Mouse (Mus musculus): ENCODE measurements around the gene Serpinf2.

Gene Serpinf2

GRCm38 (mm10) chr11:75439363-75439762, at the start of gene Serpinf2:
Gene Serpinf2 (minus strand): TSS chr11:75439591.
- no peak for DNase-seq (ENCODE audit: low spot score)

- no peak for DNase-seq (ENCODE audit: low spot score)
These were observed 48.1 kb upstream of the Serpinf2 start for GRCm38 (mm10) chr11:75487496-75487895.

- DNase-seq (ENCODE audit: low spot score): peak; percentile 96
These were observed 47.4 kb upstream of the Serpinf2 start, which contains the start of gene Prpf8 for GRCm38 (mm10) chr11:75486601-75487285. Gene Prpf8 (plus strand): TSS chr11:75486816.

DNA sequence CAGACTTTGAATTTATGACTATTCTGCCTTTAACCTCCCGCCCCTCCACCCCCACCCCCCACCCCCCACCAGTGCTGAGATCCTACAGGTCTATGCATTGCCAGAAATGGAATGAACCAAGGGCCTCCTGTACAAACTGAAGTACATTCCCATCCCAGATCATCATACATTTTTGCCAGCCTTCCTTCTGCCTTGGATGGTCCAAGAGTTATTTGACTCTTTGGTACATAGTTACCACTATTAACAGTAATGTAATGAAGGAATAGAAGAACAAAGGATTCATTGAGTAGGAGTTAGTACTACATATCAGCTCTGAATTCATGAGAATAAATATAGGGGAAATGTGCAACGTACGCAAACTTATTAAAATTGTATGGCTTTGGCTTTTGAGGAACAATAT, 46.8 kb upstream of the Serpinf2 start:
- no peak for DNase-seq (ENCODE audit: low spot score)

GRCm38 (mm10) chr11:75473376-75473775, 34.0 kb upstream of the Serpinf2 start:
- DNase-seq (ENCODE audit: low spot score): no peak

- no peak for DNase-seq (ENCODE audit: low spot score)
These were observed 33.2 kb upstream of the Serpinf2 start for GRCm38 (mm10) chr11:75472469-75473081.

GRCm38 (mm10) chr11:75470675-75471074, 31.3 kb upstream of the Serpinf2 start:
- DNase-seq (ENCODE audit: low spot score): no peak

- no peak for DNase-seq (ENCODE audit: low spot score)
These were observed 29.9 kb upstream of the Serpinf2 start for GRCm38 (mm10) chr11:75469261-75469660.

DNA sequence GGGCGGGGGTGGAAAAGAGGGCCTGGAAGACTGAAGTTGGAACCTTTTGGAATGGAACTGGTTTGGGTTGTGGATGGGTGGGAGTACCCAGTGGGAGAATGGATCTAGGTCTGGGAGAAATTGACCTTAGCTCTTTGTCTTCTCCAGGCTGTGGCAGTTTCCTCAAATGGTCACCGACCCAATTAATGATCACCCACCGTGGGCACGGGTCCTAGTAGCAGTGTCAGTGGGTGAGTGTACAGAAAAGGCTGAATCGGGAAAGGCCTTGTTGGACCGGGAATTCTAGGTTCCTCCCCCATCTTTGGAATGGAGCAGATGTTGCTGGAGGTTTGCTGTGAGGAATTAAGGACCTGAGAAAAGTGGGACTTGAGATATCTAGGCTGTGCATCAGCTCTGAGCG, 29.0 kb upstream of the Serpinf2 start:
- no peak for DNase-seq (ENCODE audit: low spot score)

- peak; percentile 67 for DNase-seq (ENCODE audit: low spot score)
These were observed 28.3 kb upstream of the Serpinf2 start for GRCm38 (mm10) chr11:75467512-75468215.

DNA sequence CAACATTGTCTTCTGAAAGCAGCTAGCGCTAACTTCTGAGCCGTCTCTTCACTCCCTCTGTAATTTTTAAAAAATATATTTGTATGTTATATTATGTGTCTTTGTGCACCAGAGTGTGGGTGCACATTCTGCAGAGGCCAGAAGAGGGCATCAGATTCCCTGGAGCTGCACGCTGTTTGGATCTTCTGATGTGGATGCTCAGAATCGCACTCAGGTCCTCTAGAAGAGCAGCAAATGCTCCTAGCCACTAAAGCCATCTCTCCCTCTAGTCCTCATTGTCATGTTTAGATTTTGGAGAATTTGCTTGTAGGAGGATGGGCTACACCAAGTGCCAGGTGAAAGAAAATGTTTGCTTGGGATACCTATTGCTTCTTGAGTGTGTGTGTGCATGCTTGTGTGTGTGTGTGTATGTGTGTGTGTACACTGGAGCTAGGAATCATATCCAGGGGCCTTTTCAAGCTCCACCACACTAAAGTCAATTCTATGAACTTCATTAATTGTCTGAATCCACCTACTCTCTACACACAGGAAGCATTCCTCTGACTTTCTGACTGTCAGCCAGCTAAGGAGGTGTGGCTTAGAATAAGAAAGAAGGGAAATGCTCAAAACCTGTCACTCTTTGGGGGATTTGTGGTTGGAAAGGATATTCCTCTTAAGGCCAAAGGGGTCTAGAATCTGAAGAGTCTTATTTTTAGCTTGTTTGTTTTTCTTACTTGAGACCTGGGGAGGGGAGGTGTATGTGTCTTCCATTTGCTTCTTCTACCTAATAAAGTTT, 27.5 kb upstream of the Serpinf2 start:
- no peak for DNase-seq (ENCODE audit: low spot score)

DNA sequence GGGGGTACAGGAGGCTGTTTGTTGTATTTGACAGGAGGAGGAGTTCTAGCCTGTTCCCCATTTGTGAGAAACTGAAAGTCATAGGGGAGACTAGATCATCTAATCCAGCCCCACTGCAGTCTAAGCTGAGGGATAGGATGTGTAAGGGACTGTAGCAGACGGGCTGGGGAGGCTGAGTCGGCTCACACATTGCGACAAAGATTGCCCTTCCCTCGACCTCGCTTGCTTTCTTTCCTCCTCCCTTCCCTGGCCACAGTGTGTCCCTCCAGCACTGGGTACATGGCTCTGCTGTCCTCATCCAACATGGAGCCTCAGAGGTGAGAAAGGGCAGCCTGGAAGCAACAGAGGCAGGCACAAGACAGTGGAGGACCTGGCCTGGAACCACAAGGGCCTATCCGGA, 25.7 kb upstream of the Serpinf2 start:
- no peak for DNase-seq (ENCODE audit: low spot score)

- no peak for DNase-seq (ENCODE audit: low spot score)
These were observed 25.0 kb upstream of the Serpinf2 start for GRCm38 (mm10) chr11:75464417-75464816.

DNA sequence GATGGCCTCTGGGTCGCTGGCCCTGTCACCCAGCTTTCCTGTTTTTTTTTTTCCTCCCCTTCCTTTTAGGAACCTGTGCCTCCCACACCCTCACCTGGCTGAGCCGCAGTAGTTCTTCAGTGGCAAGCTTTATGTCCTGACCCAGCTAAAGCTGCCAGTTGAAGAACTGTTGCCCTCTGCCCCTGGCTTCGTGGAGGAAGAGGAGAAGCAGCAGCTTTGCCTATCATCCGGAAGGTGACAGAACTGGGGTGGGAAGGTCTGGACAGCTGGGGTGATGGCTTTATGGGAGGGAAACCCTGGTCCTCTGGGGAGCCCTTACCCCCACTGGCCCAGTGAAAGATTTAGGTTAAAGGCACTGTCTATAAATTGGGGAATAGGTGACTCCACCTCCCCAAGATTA, 24.2 kb upstream of the Serpinf2 start:
- DNase-seq (ENCODE audit: low spot score): no peak

GRCm38 (mm10) chr11:75462865-75463336, 23.5 kb upstream of the Serpinf2 start:
- DNase-seq (ENCODE audit: low spot score): peak; percentile 96

- DNase-seq (ENCODE audit: low spot score): peak; percentile 91
These were observed 22.9 kb upstream of the Serpinf2 start for GRCm38 (mm10) chr11:75462253-75462783.

GRCm38 (mm10) chr11:75461743-75462252, 22.4 kb upstream of the Serpinf2 start:
- DNase-seq (ENCODE audit: low spot score): no peak

DNA sequence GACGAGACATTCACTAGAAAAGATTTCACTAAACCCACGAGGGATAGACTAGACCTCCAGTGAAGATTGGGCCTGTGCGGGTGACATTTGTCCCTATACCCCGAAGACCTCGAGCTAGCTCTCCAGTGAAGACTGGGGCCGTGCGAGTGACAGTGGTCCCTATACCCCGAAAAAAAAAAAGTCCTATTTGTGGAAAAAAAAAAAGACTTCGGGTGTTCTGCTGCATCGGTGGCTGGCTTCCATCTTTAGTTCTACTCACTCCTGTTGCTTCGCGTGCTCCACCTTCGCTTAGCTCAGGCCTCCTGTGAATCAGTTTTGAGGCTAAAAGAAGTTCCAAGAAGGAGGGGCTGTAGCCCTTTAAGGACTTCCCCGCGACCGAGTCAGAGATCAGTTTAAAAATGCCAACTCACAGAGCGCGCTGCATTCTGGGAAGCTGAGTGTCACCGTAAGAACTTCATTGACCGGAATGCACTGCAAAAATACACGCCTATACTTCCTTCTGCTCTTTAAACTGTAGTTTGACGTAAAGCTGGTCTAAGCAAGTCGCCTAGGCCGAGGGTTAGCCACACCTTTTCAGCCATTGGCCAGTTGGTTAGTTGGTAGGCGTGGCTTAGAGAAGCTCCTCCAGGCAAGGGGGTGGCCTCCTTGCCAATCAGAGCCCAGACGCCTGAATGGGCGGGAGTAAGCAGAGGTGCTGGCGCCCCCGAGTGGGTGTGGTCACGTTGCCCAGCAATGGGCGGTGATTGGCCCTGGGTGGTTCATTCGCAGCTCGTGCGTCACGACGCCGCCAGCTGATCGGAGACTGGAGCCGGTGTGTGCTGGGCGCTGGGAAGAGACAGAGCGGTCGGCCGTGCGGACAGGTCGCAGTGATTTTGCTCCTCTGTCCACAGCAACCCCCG, 21.7 kb upstream of the Serpinf2 start, which contains the start of gene Tlcd2:
Gene Tlcd2 (plus strand): TSS at position 872 of the 899 bp plus-strand sequence.
- DNase-seq (ENCODE audit: low spot score): peak; percentile 99

DNA sequence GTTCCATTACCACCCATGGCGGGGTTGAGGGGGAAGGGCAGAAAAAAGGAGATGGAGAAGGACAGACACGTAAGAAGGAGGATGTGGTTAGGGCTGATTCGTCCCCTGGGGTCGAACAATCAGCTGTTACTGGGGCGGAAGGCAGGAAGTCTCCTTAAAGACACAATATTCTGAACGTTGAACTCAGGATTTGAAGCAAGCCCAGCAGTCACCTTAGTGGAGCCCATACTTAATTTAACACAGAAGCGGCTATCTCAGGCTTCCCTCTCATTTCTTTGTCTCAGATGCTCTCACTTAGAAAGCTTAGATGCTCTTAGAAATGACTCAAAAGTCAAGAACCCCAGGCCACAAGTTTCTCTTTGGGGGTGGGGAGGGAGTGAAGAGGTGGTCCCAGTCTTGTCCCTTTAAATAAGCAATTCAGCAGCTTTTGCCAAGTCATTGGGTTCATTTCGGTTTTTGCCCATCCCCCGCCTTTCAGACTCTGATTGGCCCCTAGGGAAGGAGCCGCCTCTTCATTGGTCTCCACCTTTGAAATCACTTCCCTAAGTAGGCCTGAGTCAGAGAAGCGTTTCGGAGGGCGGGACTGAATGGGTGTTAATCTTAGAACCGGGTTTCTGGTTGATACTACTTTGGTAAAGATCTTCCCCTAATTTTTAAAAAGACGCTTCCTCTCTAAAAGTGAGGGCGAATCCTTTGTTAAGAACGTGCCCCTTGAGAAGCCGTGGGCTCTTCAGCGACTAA, 20.9 kb upstream of the Serpinf2 start:
- peak; percentile 94 for DNase-seq (ENCODE audit: low spot score)

GRCm38 (mm10) chr11:75459751-75460102, 20.3 kb upstream of the Serpinf2 start:
- DNase-seq (ENCODE audit: low spot score): no peak
